Mouse (Mus musculus) CD4-positive, CD25-positive, alpha-beta regulatory T cell, adult 4 months (primary cell): Measurements from ENCODE around the gene Dynlt3. TPM values are rescaled to one million over a fixed set of nuclear protein-coding genes. Genes with fewer than 3 reads are reported as not detected.
"Not testable (repeated sequence)": the region's sequence is repeated elsewhere in the genome, so short reads cannot be mapped to it uniquely, and the experiment has no call there.

Source experiments
- ATAC-seq: one replicate; pipeline ENCODE4 v1.8.0; 2017
- polyA plus RNA-seq, 2 experiments: library from polyadenylated mRNA; unstranded; fragments of 100-300 nt; shearing (Covaris generic); gene quantifications; one replicate each; pipeline ENCODE4 v1.2.1; 2017

Dynlt3 gene
- polyA plus RNA-seq, result 10 to 100 TPM; 44.9 to 45.5 TPM

DNA sequence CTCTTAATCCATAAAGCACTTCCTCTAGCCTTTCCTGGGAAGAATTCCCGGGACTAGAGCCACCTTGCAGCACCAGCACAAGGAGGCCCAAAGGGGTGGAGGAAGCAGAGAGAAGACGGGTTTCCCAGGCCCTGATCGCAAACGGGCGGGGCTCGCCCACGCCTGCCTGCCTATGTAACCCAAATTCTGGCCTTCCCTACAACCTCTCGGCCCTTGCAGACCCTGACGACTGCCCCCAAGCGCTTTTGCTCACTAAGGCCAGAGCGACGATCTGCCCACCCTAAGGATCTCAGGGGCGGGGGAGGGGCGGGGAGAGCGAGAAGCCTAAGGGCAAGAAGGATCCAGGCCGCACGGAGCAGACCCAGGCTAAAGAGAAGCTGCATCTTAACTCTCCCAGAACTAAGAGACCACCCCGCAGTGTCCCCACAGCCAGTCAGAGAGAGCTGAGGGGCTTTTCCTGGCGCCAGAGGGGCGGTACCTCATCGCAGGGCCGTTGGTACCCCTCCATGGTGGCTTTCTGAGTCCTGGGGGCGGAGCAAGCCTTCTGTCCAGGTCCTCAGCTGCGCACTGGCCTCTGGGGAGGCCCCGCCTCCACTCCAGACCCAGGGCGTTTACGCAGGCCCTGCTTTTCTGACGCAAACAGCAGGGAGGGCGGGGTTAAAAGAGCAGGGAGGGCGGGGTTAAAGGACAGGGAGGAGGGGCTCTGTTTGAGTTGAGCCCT, at the start of gene Dynlt3:
TSS of gene Dynlt3 (minus strand) at position 613 of the 721 bp plus-strand sequence.
- peak; percentile 95 for ATAC-seq

DNA sequence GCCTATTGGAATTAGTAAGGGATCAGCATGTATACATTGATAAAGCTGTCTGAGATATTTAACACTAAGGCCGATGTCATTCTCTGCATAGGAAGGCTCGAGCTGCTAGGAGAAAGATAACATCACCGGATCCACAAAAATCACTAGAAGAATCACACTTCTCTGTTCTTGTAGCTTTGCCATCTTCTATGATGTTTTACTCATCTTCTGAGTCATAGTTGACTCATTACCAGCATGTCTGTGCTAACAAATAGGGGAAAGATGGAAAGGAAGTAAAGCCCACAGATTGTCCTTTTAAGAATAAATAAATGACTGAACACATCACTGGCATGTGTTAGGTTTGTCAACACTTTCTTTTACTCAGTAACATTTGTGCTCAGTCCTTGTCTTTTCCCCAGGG, 37.0 kb upstream of the Dynlt3 start:
- ATAC-seq, result no peak

DNA sequence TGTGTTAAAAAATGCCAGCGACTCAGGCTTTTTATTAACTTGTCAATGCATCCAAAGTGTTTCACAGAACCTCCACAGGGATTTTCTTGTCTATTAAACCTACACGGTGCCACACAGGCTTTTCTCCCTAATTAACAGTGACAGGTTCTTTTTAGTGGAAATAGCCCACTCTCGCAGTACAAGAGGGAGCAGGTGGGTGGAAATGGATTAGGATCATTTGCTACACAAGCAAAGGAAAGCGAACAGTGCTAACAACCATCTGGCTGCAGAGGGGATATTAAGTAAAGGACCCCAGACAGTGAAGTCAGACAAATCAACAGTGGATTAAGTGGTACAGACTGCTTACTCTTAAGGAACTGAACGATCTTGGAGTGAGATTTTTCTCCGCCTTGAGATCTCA, 33.2 kb upstream of the Dynlt3 start:
- no peak for ATAC-seq

DNA sequence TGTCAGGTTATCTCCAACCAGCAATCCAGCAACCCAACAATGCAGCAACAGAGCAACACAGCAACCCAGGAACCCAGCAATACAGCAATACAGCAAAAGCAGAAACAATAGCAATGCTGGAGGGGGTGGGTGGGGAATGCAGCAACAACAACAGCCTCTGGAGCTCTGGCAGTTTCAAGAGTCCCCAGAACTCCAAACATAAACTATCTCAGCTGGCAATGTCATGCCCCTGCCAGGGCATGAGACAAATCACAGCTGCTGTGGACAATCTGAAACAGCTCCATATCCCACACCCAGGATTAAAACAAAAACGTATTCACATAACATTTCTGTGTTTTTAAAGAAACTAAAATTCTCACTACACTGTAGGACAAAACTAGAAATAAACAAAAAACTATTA, 9.2 kb upstream of the Dynlt3 start:
- ATAC-seq, result no peak

DNA sequence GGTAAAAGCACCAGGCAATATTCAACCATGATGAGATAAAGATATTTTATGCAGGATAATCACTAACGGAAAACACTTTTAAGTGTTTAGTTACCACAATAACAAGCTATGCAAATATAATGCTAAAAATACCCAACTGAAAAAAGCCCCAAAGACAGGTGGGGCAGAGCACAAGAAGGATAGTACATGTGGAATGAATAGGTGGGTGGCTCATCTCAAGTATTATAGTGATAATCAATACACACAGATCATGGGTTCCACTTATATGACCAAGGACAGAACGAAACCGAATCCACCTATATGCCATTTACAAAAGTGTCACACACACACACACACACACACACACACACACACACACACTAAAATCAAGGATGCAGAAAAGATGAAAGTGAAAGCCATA, 8.6 kb upstream of the Dynlt3 start:
- no peak for ATAC-seq

DNA sequence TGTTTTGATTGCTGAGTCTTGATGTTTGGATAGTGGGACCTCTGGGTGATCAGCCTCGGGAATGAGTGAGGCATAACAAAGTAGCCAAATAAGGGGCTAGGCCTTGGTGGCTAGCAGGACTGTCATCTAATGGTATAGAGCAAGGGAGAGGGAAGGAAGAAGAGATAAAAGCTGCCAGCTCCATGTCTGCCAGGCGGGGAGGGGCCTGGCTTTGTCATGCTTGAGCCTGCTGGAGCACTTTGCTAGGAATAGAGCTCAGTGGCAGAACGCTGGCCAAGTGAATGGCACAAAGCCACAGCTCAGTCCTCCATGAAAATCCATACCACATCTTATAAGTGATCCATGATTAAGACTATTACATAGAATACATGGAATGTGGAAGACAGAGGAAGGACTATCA, 10.0 kb downstream of the Dynlt3 start:
- no peak for ATAC-seq

DNA sequence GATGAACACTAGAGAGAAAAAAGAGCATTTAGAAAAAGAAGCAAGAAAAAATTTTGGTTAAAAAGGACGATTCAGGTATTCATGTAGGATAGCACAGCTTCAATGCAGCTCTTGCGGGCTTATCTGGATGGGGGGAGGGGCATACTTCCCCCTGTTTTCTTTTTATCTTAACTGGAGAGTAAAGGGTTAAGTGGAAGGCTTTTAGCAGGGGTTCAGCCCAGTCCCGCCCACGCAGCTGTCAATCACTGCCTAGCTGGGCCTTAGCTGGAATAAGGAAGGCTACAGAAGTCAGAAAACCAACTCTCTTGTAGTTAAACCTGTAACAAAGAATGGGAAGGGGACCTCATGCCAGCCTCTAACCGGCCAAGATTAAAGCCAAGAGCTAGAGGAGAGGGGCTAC, 22.2 kb downstream of the Dynlt3 start:
- not testable (repeated sequence) for ATAC-seq

DNA sequence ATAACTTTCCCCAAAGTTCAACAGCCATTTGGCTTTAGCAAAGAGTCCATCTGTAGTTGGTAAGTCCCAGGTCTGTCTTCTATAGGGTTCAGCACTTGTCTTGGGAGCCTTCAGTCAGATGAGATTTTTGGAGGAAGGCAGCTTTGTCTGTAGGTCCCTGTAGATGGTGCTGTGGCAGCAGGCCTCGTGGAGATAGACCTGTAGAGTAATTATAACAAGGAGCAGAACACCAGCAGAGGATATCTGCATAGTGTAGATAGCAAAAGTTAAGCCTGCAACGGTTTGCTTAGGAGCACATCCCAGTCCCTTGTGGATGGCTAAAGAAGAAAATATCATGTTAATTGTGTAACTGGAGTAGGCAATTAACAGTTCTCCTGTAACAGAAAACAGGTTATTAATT, 22.7 kb downstream of the Dynlt3 start:
- ATAC-seq, result not testable (repeated sequence)

Other genes starting within 250 kb of the Dynlt3 start
- gene Cybb, start 175.2 kb downstream of the Dynlt3 start, polyA plus RNA-seq, result 10 to 100 TPM; 40.8 to 48.7 TPM
- not detected for gene H2al1o, start 90.6 kb downstream of the Dynlt3 start, polyA plus RNA-seq
- not detected for gene Hypm, start 183.9 kb upstream of the Dynlt3 start, polyA plus RNA-seq
- not detected for gene H2al3, start 186.7 kb upstream of the Dynlt3 start, polyA plus RNA-seq
- not detected for gene Sytl5, start 222.6 kb upstream of the Dynlt3 start, polyA plus RNA-seq